Mouse (Mus musculus): ENCODE results near the gene Plekha7. TPM values are rescaled to one million over a fixed set of nuclear protein-coding genes. Genes with fewer than 3 reads are reported as not detected.

Gene Plekha7
- polyA plus RNA-seq, 1 experiment from 2014 or later: 21.2 TPM

Other genes starting within 250 kb of the Plekha7 start
- gene Gm4353, start 223.7 kb downstream of the Plekha7 start, polyA plus RNA-seq (2016; fragmentation: Nextera tagmentation; extraction: Ambion mirVana): 0.68 and 0.98 TPM in 2 replicates
- gene Rps13, start 25.8 kb upstream of the Plekha7 start, polyA plus RNA-seq (2016; fragmentation: Nextera tagmentation; extraction: Ambion mirVana): 605 and 651 TPM in 2 replicates
- 30.3 and 33.1 TPM in 2 replicates for gene Pik3c2a, start 135.1 kb upstream of the Plekha7 start, polyA plus RNA-seq (2016; fragmentation: Nextera tagmentation; extraction: Ambion mirVana)
- 15.7 and 17.3 TPM in 2 replicates for gene Nucb2, start 196.0 kb upstream of the Plekha7 start, polyA plus RNA-seq (2016; fragmentation: Nextera tagmentation; extraction: Ambion mirVana)

Data from midbrain, embryonic 12.5 days (tissue).